Mouse (Mus musculus): ENCODE measurements around the gene Igfbp3.

DNA sequence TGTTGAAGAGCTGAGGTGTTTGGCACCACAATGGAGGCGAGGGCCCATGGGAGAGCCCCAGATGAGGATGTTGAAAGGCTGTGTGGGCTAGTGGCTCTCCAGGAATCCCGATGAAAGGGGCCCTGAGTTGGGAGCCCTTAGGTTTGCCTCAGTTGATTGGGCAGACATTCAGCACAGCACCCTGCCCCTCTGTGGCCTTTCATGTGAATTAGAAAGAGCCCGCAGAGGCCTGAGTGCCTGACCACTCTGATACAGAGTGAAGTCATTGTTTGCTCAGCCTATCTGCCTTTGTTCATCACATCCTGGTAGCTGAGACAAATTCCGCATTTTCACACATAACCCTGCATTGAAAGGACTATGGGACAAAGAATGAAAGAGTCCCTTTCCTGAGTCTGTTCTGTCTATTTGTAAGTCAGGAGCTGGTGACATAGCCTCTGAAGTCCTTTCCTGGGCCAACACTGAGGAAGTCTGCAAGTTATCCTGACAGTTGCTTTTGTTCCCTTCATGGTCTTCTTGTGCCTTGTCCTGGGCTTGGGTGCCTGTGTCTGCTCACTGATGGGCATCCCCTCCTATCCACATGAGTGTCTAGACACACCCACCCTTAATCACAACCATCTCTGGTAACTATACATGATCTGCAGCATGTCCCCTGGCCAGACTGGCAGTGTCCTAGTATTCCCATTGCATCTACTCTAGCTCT lies 25.5 kb upstream of the Igfbp3 start:
- TF ChIP-seq POLR2A (IDR thresholded peaks at IDR 0.05; ENCODE audit: extremely low read depth, insufficient read depth, low read length) (no peak), CTCF (IDR thresholded peaks at IDR 0.05; ENCODE audit: low read depth, low read length) (no peak)

All from liver, adult 2 months (tissue).